Mouse (Mus musculus): ENCODE data around the gene Gpatch1.
"Not testable (repeated sequence)": the region's sequence is repeated elsewhere in the genome, so short reads cannot be mapped to it uniquely, and the experiment has no call there.

DNA sequence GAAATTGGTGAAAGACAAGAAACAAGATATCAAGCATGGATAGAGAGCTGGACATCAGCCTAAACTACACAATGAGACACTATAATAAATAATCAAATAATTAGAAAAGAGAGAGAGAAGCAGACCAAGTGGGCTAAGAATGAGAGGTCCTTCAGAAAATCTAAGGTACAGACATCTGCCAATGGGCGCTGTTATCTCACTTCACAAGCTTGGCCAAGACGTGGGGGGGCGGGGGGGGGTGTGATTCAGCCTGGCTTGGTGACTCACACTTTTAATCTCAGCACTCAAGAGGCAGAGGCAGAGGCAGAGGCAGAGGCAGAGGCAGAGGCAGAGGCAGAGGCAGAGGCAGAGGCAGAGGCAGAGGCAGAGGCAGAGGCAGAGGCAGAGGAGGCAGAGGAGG, 981 bp upstream of the Gpatch1 start:
- not testable (repeated sequence) for TF ChIP-seq CTCF (conservative IDR thresholded peaks at IDR 0.05; ENCODE audit: insufficient read depth, insufficient read length, low read depth, low read length); POLR2A (IDR thresholded peaks at IDR 0.05; ENCODE audit: low read depth, low read length)

Data from kidney, adult 2 months (tissue).